Mouse (Mus musculus): Measurements from ENCODE around the gene Tmed6. TPM values are rescaled to one million over a fixed set of nuclear protein-coding genes. Genes with fewer than 3 reads are reported as not detected.
"Not testable (repeated sequence)": the region's sequence is repeated elsewhere in the genome, so short reads cannot be mapped to it uniquely, and the experiment has no call there.

Tmed6 gene
- polyA plus RNA-seq, 1 experiment = 0.20 TPM

GRCm38 (mm10) chr8:107036626-107037025 is 28.8 kb downstream of the Tmed6 start:
- 95% methylated on average over 8 of the region's 8 CpGs for WGBS
- H3K4me3 ChIP-seq (ENCODE audit: control insufficient read depth, insufficient read depth, low read length) = no peak overlapping the region
- peaks cover 37% of the 10 kb centered on the region for H3K36me3 ChIP-seq (ENCODE audit: control insufficient read depth, insufficient read depth, low read length)
- no peak for TF ChIP-seq CTCF (IDR thresholded peaks at IDR 0.05; ENCODE audit: borderline replicate concordance, control insufficient read depth, extremely low read depth, insufficient read depth, low read length, poor library complexity)
- no peak for TF ChIP-seq POLR2A (IDR thresholded peaks at IDR 0.05; ENCODE audit: control insufficient read depth, extremely low read depth, insufficient read depth, low read length, poor library complexity)
- no peaks in the 10 kb centered on the region for H3K27me3 ChIP-seq (ENCODE audit: control insufficient read depth, insufficient read depth, low read length)
- no peak for DNase-seq
- no peak overlapping the region for H3K27ac ChIP-seq (ENCODE audit: control insufficient read depth, insufficient read depth, low read length)
- H3K4me1 ChIP-seq (replicated peaks; ENCODE audit: control insufficient read depth, insufficient read depth, low read length) = peaks cover 8% of the 10 kb centered on the region

- no peak for DNase-seq
- H3K27me3 ChIP-seq (ENCODE audit: control insufficient read depth, insufficient read depth, low read length) = no peaks in the 10 kb centered on the region
- WGBS = 98% methylated on average over 3 of the region's 3 CpGs
- H3K36me3 ChIP-seq (ENCODE audit: control insufficient read depth, insufficient read depth, low read length) = peaks cover 27% of the 10 kb centered on the region
- H3K4me3 ChIP-seq (ENCODE audit: control insufficient read depth, insufficient read depth, low read length) = no peak overlapping the region
- TF ChIP-seq CTCF (IDR thresholded peaks at IDR 0.05; ENCODE audit: borderline replicate concordance, control insufficient read depth, extremely low read depth, insufficient read depth, low read length, poor library complexity) = no peak
- TF ChIP-seq POLR2A (IDR thresholded peaks at IDR 0.05; ENCODE audit: control insufficient read depth, extremely low read depth, insufficient read depth, low read length, poor library complexity) = no peak
- peaks cover 8% of the 10 kb centered on the region for H3K4me1 ChIP-seq (replicated peaks; ENCODE audit: control insufficient read depth, insufficient read depth, low read length)
- no peak overlapping the region for H3K27ac ChIP-seq (ENCODE audit: control insufficient read depth, insufficient read depth, low read length)
These were observed 29.8 kb downstream of the Tmed6 start for GRCm38 (mm10) chr8:107035641-107036040.

GRCm38 (mm10) chr8:107033609-107034008 is 31.8 kb downstream of the Tmed6 start:
- not testable (repeated sequence) for H3K4me3 ChIP-seq (ENCODE audit: control insufficient read depth, insufficient read depth, low read length); H3K4me1 ChIP-seq (replicated peaks; ENCODE audit: control insufficient read depth, insufficient read depth, low read length); H3K27me3 ChIP-seq (ENCODE audit: control insufficient read depth, insufficient read depth, low read length); H3K27ac ChIP-seq (ENCODE audit: control insufficient read depth, insufficient read depth, low read length); DNase-seq
- peaks cover 12% of the 10 kb centered on the region for H3K36me3 ChIP-seq (ENCODE audit: control insufficient read depth, insufficient read depth, low read length)
- WGBS = 99% methylated on average over 2 of the region's 2 CpGs

GRCm38 (mm10) chr8:107031577-107032090 is 33.8 kb downstream of the Tmed6 start:
- WGBS = under 1% methylated on average over 40 of the region's 40 CpGs
- Histone ChIP-seq H3K27me3 (ENCODE audit: control insufficient read depth, insufficient read depth, low read length) (no peaks in the 10 kb centered on the region), H3K27ac (ENCODE audit: control insufficient read depth, insufficient read depth, low read length) (no peak overlapping the region), H3K4me3 (ENCODE audit: control insufficient read depth, insufficient read depth, low read length) (peak overlapping the region; percentile 89), H3K4me1 (replicated peaks; ENCODE audit: control insufficient read depth, insufficient read depth, low read length) (peaks cover 8% of the 10 kb centered on the region), H3K36me3 (ENCODE audit: control insufficient read depth, insufficient read depth, low read length) (peaks cover 3% of the 10 kb centered on the region; the same call in 1 of the 2 replicates)
- DNase-seq = no peak
- TF ChIP-seq POLR2A (IDR thresholded peaks at IDR 0.05; ENCODE audit: control insufficient read depth, extremely low read depth, insufficient read depth, low read length, poor library complexity) (no peak), CTCF (IDR thresholded peaks at IDR 0.05; ENCODE audit: borderline replicate concordance, control insufficient read depth, extremely low read depth, insufficient read depth, low read length, poor library complexity) (no peak)

- Histone ChIP-seq H3K36me3 (ENCODE audit: control insufficient read depth, insufficient read depth, low read length) (no peaks in the 10 kb centered on the region), H3K4me1 (replicated peaks; ENCODE audit: control insufficient read depth, insufficient read depth, low read length) (peaks cover 8% of the 10 kb centered on the region), H3K4me3 (ENCODE audit: control insufficient read depth, insufficient read depth, low read length) (peak within 1 kb of the TSS; percentile 89), H3K27ac (ENCODE audit: control insufficient read depth, insufficient read depth, low read length) (no peak within 1 kb of the TSS), H3K27me3 (ENCODE audit: control insufficient read depth, insufficient read depth, low read length) (no peaks in the 10 kb centered on the region)
- WGBS = 8% methylated on average over 66 of the region's 66 CpGs
- peak; percentile 97 for DNase-seq
- TF ChIP-seq CTCF (IDR thresholded peaks at IDR 0.05; ENCODE audit: borderline replicate concordance, control insufficient read depth, extremely low read depth, insufficient read depth, low read length, poor library complexity) (peak; percentile 88), POLR2A (IDR thresholded peaks at IDR 0.05; ENCODE audit: control insufficient read depth, extremely low read depth, insufficient read depth, low read length, poor library complexity) (peak; percentile 72)
These were observed 34.5 kb downstream of the Tmed6 start, which contains the start of gene Vps4a for GRCm38 (mm10) chr8:107030650-107031576. Vps4a (plus strand) TSS chr8:107031222.

- H3K4me3 ChIP-seq (ENCODE audit: control insufficient read depth, insufficient read depth, low read length) = no peak overlapping the region
- no peaks in the 10 kb centered on the region for H3K27me3 ChIP-seq (ENCODE audit: control insufficient read depth, insufficient read depth, low read length)
- no peak for DNase-seq
- H3K27ac ChIP-seq (ENCODE audit: control insufficient read depth, insufficient read depth, low read length) = no peak overlapping the region
- TF ChIP-seq POLR2A (IDR thresholded peaks at IDR 0.05; ENCODE audit: control insufficient read depth, extremely low read depth, insufficient read depth, low read length, poor library complexity) = no peak
- TF ChIP-seq CTCF (IDR thresholded peaks at IDR 0.05; ENCODE audit: borderline replicate concordance, control insufficient read depth, extremely low read depth, insufficient read depth, low read length, poor library complexity) = no peak
- 61% methylated on average over 5 of the region's 5 CpGs for WGBS
- H3K36me3 ChIP-seq (ENCODE audit: control insufficient read depth, insufficient read depth, low read length) = no peaks in the 10 kb centered on the region
- peaks cover 8% of the 10 kb centered on the region for H3K4me1 ChIP-seq (replicated peaks; ENCODE audit: control insufficient read depth, insufficient read depth, low read length)
These were observed 35.4 kb downstream of the Tmed6 start for GRCm38 (mm10) chr8:107030058-107030457.

Measured in thymus, adult 2 months (tissue).